In the genomic region with DNA sequence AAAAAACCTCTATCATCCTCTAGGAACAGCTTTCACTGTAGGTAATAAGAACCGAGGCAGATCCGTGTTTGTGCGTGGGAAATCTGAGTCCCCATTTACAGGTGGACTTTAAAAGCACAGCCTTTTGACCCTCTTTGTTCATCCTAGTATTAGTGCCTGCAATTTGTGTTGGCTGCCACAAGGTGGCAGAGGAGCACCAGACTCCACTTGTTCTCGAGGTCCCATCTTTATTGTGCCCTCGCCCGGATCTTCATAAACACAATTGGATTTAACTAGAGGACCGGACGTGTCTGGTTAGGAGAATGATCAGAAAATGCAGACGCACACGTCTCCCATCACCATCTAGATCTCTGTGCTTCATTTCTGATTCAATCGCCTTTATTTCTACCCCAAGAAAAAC, we compare ENCODE assay signal across 8 mouse cellular contexts.
A peak's percentile ranks its signal among the peaks of the same experiment; 100 is the strongest.
DNase-seq lines count a peak whose midpoint lies in the region; ATAC-seq lines count a peak whose summit lies in the region.

No protein-coding gene starts in this region.

- no peaks in the 10 kb centered on the region for H3K27me3 ChIP-seq in splenic B cell, adult 2 months (ENCODE audit: control insufficient read depth, insufficient read depth, low read length, poor library complexity, severe bottlenecking)

- DNase-seq in adrenal gland, postnatal 10 days = peak; percentile 19
- DNase-seq in adrenal gland, adult 8-10 months = no peak
- DNase-seq in layer of hippocampus, postnatal 14 days (ENCODE audit: low spot score in 2 of 2) = peak; percentile 36 to 37
- DNase-seq in layer of hippocampus, adult 8-10 months (ENCODE audit: low spot score in 2 of 2) = no peak
- peak; percentile 78 for DNase-seq in R1 (ENCODE audit: low read depth, low spot score)
- DNase-seq in splenic B cell, adult 2 months (ENCODE audit: low read depth, low spot score) = peak; percentile 35
- no peak for DNase-seq in spleen, postnatal 10 days (ENCODE audit: low spot score in 2 of 2)

- H3K36me3 ChIP-seq in splenic B cell, adult 2 months (ENCODE audit: control insufficient read depth, insufficient read depth, low read length, poor library complexity, severe bottlenecking) = no peaks in the 10 kb centered on the region

- peak; percentile 66 for ATAC-seq in granulocyte monocyte progenitor cell, adult 5-6 weeks (replicated peaks; ENCODE audit: poor library complexity, severe bottlenecking)

Comparison
In these comparisons a context has a peak if more than half of its experiments do, and no peak if none do; other contexts are left out.
1. DNase-seq: peak in adrenal gland, postnatal 10 days (single experiment), layer of hippocampus, postnatal 14 days (2 of 2), R1 (single experiment) and splenic B cell, adult 2 months (single experiment); none in adrenal gland, adult 8-10 months (single experiment), layer of hippocampus, adult 8-10 months (0 of 2) and spleen, postnatal 10 days (0 of 2).